Mouse (Mus musculus): ENCODE measurements around the gene Tbpl2. TPM values are rescaled to one million over a fixed set of nuclear protein-coding genes. Genes with fewer than 3 reads are reported as not detected.

Gene Tbpl2
- polyA plus RNA-seq, 1 experiment from 2014 or later: not detected

Other genes starting within 250 kb of the Tbpl2 start
- 1.5 and 2.0 TPM in 2 replicates for gene Hnmt, start 47.2 kb downstream of the Tbpl2 start, polyA plus RNA-seq (2015; fragmentation: Nextera tagmentation; extraction: Ambion mirVana)
- gene Il1f8, start 56.6 kb upstream of the Tbpl2 start, polyA plus RNA-seq (2015; fragmentation: Nextera tagmentation; extraction: Ambion mirVana): not detected in 2 replicates
- 0.10 and 0.18 TPM in 2 replicates for gene Il1f9, start 89.9 kb upstream of the Tbpl2 start, polyA plus RNA-seq (2015; fragmentation: Nextera tagmentation; extraction: Ambion mirVana)
- not detected in 2 replicates for gene Il1f6, start 118.8 kb upstream of the Tbpl2 start, polyA plus RNA-seq (2015; fragmentation: Nextera tagmentation; extraction: Ambion mirVana)
- gene Il1f5, start 180.4 kb upstream of the Tbpl2 start, polyA plus RNA-seq (2015; fragmentation: Nextera tagmentation; extraction: Ambion mirVana): 0.12 and 0.23 TPM in 2 replicates
- gene Il1f10, start 194.6 kb upstream of the Tbpl2 start, polyA plus RNA-seq (2015; fragmentation: Nextera tagmentation; extraction: Ambion mirVana): not detected in 2 replicates
- gene Il1rn, start 240.3 kb upstream of the Tbpl2 start, polyA plus RNA-seq (2015; fragmentation: Nextera tagmentation; extraction: Ambion mirVana): 0.84 and 1.6 TPM in 2 replicates

Measured in kidney, embryonic 15.5 days (tissue).